Mouse (Mus musculus) heart, postnatal 0 days (tissue): ENCODE results near the gene Gpatch8. TPM values are rescaled to one million over a fixed set of nuclear protein-coding genes. Genes with fewer than 3 reads are reported as not detected.

Experiments used
- ATAC-seq: fragments of 200-750 bp; cut with Nextera tagmentation; 2 replicates; pipeline ENCODE4 v1.8.0; 2017; ENCODE audit warnings: low read depth, moderate number of reproducible peaks, moderate library complexity; ENCODE audit not compliant: insufficient read depth
- DNase-seq: peaks from one replicate; pipeline ENCODE4 v3.0.0-alpha.2; 2016; ENCODE audit warnings: low spot score
- H3K27ac ChIP-seq: fragments of 300-500 bp; sonication (generic); 2 replicates; pipeline ENCODE4 v1.5.1; 2014; ENCODE audit warnings: low read depth, mild to moderate bottlenecking
- H3K27me3 ChIP-seq: fragments of 300-500 bp; sonication (generic); 2 replicates; pipeline ENCODE4 v1.6.1; 2014; ENCODE audit warnings: low read length, mixed read lengths; ENCODE audit not compliant: control insufficient read depth, insufficient read depth
- H3K36me3 ChIP-seq: fragments of 300-500 bp; sonication (generic); replicated peaks from 2 replicates; pipeline ENCODE4 v1.6.1; 2014; ENCODE audit warnings: low read length, mixed read lengths; ENCODE audit not compliant: control insufficient read depth, insufficient read depth
- H3K4me1 ChIP-seq: fragments of 300-500 bp; sonication (generic); 2 replicates; pipeline ENCODE4 v1.6.1; 2014; ENCODE audit warnings: antibody characterized with exemption; ENCODE audit not compliant: control insufficient read depth, insufficient read depth
- H3K4me2 ChIP-seq: fragments of 300-500 bp; sonication (generic); 2 replicates; pipeline ENCODE4 v1.6.1; 2014; ENCODE audit warnings: low read depth, mild to moderate bottlenecking, low read length, moderate library complexity
- H3K4me3 ChIP-seq: fragments of 300-500 bp; sonication (generic); 2 replicates; pipeline ENCODE4 v1.5.1; 2014; ENCODE audit warnings: low read depth, low read length
- H3K9ac ChIP-seq: fragments of 300-500 bp; sonication (generic); replicated peaks from 2 replicates; pipeline ENCODE4 v1.6.1; 2014; ENCODE audit warnings: low read depth, low read length, mixed read lengths
- H3K9me3 ChIP-seq: fragments of 300-500 bp; sonication (generic); replicated peaks from 2 replicates; pipeline ENCODE4 v1.6.1; 2016; ENCODE audit warnings: low read length; ENCODE audit not compliant: control insufficient read depth
- CTCF ChIP-seq: IDR thresholded peaks from 2 replicates; pipeline ENCODE4 v1.5.1; 2016; ENCODE audit warnings: antibody characterized with exemption, control low read depth, low read depth
- EP300 ChIP-seq: IDR thresholded peaks from 2 replicates; pipeline ENCODE4 v1.6.1; 2016; ENCODE audit warnings: antibody characterized with exemption, low read depth
- WGBS: fragments of 180-500 bp; shearing (Covaris S2); extraction: QIAGEN DNeasy Blood & Tissue Kit; methylation state at CpG from one replicate; pipeline ENCODE4 v1.1.7; 2014; 5-methylcytosine and 5-hydroxymethylcytosine counted together
- polyA plus RNA-seq: library from polyadenylated mRNA; unstranded; fragments of >200 nt; fragmentation: Nextera tagmentation; extraction: Ambion mirVana; gene quantifications from 2 replicates; pipeline ENCODE4 v1.2.1, GENCODE M21; 2015
- total RNA-seq: library from RNA; depleted of rRNA; stranded (reverse); fragments of >200 nt; gene quantifications from 2 replicates; pipeline ENCODE4 v1.2.3, GENCODE M21; 2014; ENCODE audit warnings: low replicate concordance

Gpatch8 gene
- total and polyA plus RNA-seq, 2 experiments from 2014 or later: 25.8 to 40.8 TPM

GRCm38 (mm10) chr11:102435754-102436470, 120.3 kb downstream of the Gpatch8 start:
- peaks cover 17% of the 10 kb centered on the region; the same call in 1 of the 2 replicates for H3K4me1 ChIP-seq
- no peak for DNase-seq
- H3K9ac ChIP-seq: no peak overlapping the region
- TF ChIP-seq CTCF: no peak
- TF ChIP-seq EP300: no peak
- no peak overlapping the region for H3K4me2 ChIP-seq
- H3K27ac ChIP-seq: peak overlapping the region; percentile 4; the same call in 1 of the 2 replicates
- H3K4me3 ChIP-seq: no peak overlapping the region
- H3K9me3 ChIP-seq: no peaks in the 10 kb centered on the region
- ATAC-seq: no peak
- H3K36me3 ChIP-seq: peaks cover 34% of the 10 kb centered on the region
- H3K27me3 ChIP-seq: no peaks in the 10 kb centered on the region
- 69% methylated on average over 18 of the region's 18 CpGs for WGBS

- ATAC-seq (no peak), DNase-seq (no peak)
- H3K9ac ChIP-seq: no peak overlapping the region
- no peak overlapping the region for H3K4me3 ChIP-seq
- no peak overlapping the region for H3K27ac ChIP-seq
- H3K4me2 ChIP-seq: no peak overlapping the region
- no peak for TF ChIP-seq EP300
- no peak for TF ChIP-seq CTCF
- peaks cover 32% of the 10 kb centered on the region for H3K36me3 ChIP-seq
- no peaks in the 10 kb centered on the region for H3K27me3 ChIP-seq
- WGBS: 83% methylated on average over 11 of the region's 11 CpGs
- H3K4me1 ChIP-seq: peaks cover 17% of the 10 kb centered on the region; the same call in 1 of the 2 replicates
- no peaks in the 10 kb centered on the region for H3K9me3 ChIP-seq
Measured at GRCm38 (mm10) chr11:102434816-102435705, 121.1 kb downstream of the Gpatch8 start.

GRCm38 (mm10) chr11:102434406-102434805, 121.8 kb downstream of the Gpatch8 start:
- H3K4me2 ChIP-seq: no peak overlapping the region
- TF ChIP-seq EP300 (no peak), CTCF (peak; percentile 92)
- peaks cover 21% of the 10 kb centered on the region; the same call in 1 of the 2 replicates for H3K4me1 ChIP-seq
- WGBS: 8% methylated on average over 7 of the region's 7 CpGs
- H3K36me3 ChIP-seq: peaks cover 26% of the 10 kb centered on the region
- no peak overlapping the region for H3K9ac ChIP-seq
- ATAC-seq: peak; percentile 15; the same call in 1 of the 2 replicates
- H3K27ac ChIP-seq: no peak overlapping the region
- no peaks in the 10 kb centered on the region for H3K27me3 ChIP-seq
- peak; percentile 90 for DNase-seq
- H3K9me3 ChIP-seq: no peaks in the 10 kb centered on the region
- no peak overlapping the region for H3K4me3 ChIP-seq

- DNase-seq: no peak
- no peak for TF ChIP-seq CTCF
- no peak for TF ChIP-seq EP300
- Histone ChIP-seq H3K27me3 (no peaks in the 10 kb centered on the region), H3K9ac (no peak overlapping the region), H3K36me3 (peaks cover 20% of the 10 kb centered on the region), H3K4me3 (no peak overlapping the region), H3K9me3 (no peaks in the 10 kb centered on the region), H3K27ac (no peak overlapping the region), H3K4me1 (peaks cover 21% of the 10 kb centered on the region; the same call in 1 of the 2 replicates), H3K4me2 (no peak overlapping the region)
- no peak for ATAC-seq
- WGBS: 93% methylated on average over 7 of the region's 7 CpGs
Measured at GRCm38 (mm10) chr11:102433866-102434265, 122.3 kb downstream of the Gpatch8 start.

GRCm38 (mm10) chr11:102432896-102433295, 123.3 kb downstream of the Gpatch8 start:
- no peak overlapping the region for H3K9ac ChIP-seq

More at GRCm38 (mm10) chr11:102432896-102433295, 123.3 kb downstream of the Gpatch8 start:
- Histone ChIP-seq H3K9me3 (no peaks in the 10 kb centered on the region), H3K27ac (no peak overlapping the region; the same call in 1 of the 2 replicates), H3K4me3 (no peak overlapping the region), H3K4me1 (peaks cover 21% of the 10 kb centered on the region; the same call in 1 of the 2 replicates), H3K36me3 (peaks cover 19% of the 10 kb centered on the region), H3K27me3 (no peaks in the 10 kb centered on the region), H3K4me2 (no peak overlapping the region)
- ATAC-seq (no peak), DNase-seq (no peak)
- TF ChIP-seq EP300: no peak
- TF ChIP-seq CTCF: no peak
- 86% methylated on average over 6 of the region's 6 CpGs for WGBS
